Mouse (Mus musculus) heart, embryonic 11.5 days (tissue): Measurements from ENCODE around the gene Gm11985. TPM values are rescaled to one million over a fixed set of nuclear protein-coding genes. Genes with fewer than 3 reads are reported as not detected.

Experiments
- ATAC-seq: fragments of 200-750 bp; cut with Nextera tagmentation; replicated peaks from 2 replicates; pipeline ENCODE4 v1.8.0; 2017; ENCODE audit warnings: moderate library complexity; ENCODE audit not compliant: insufficient number of reproducible peaks, low FRiP score, low TSS enrichment
- H3K27ac ChIP-seq: fragments of 300-500 bp; sonication (generic); 2 replicates; pipeline ENCODE4 v1.5.1; 2014; ENCODE audit warnings: mild to moderate bottlenecking, low read depth, low read length
- H3K27me3 ChIP-seq: fragments of 300-500 bp; sonication (generic); 2 replicates; pipeline ENCODE4 v1.6.1; 2014; ENCODE audit warnings: mild to moderate bottlenecking, low read length, mixed read lengths; ENCODE audit not compliant: control insufficient read depth, insufficient read depth
- H3K36me3 ChIP-seq: fragments of 300-500 bp; sonication (generic); 2 replicates; pipeline ENCODE4 v1.6.1; 2014; ENCODE audit warnings: mild to moderate bottlenecking, low read length, moderate library complexity, mixed read lengths; ENCODE audit not compliant: control insufficient read depth, insufficient read depth
- H3K4me1 ChIP-seq: fragments of 300-500 bp; sonication (generic); 2 replicates; pipeline ENCODE4 v1.6.1; 2014; ENCODE audit warnings: low read length; ENCODE audit not compliant: control insufficient read depth, insufficient read depth
- H3K4me2 ChIP-seq: fragments of 300-500 bp; sonication (generic); 2 replicates; pipeline ENCODE4 v1.6.1; 2014; ENCODE audit warnings: mild to moderate bottlenecking, moderate library complexity
- H3K4me3 ChIP-seq: fragments of 300-500 bp; sonication (generic); 2 replicates; pipeline ENCODE4 v1.5.1; 2014; ENCODE audit warnings: low read depth, low read length
- H3K9ac ChIP-seq: fragments of 300-500 bp; sonication (generic); 2 replicates; pipeline ENCODE4 v1.6.1; 2014; ENCODE audit warnings: mild to moderate bottlenecking, low read depth, low read length, moderate library complexity
- H3K9me3 ChIP-seq: fragments of 300-500 bp; sonication (generic); replicated peaks from 2 replicates; pipeline ENCODE4 v1.6.1; 2016; ENCODE audit warnings: low read length; ENCODE audit not compliant: control insufficient read depth
- WGBS: fragments of 180-500 bp; shearing (Covaris S2); extraction: QIAGEN DNeasy Blood & Tissue Kit; methylation state at CpG from one replicate; pipeline ENCODE4 v1.1.7; 2014; ENCODE audit not compliant: insufficient replicate concordance; 5-methylcytosine and 5-hydroxymethylcytosine counted together
- polyA plus RNA-seq: library from polyadenylated mRNA; unstranded; fragments of >200 nt; fragmentation: Nextera tagmentation; extraction: Ambion mirVana; gene quantifications from 2 replicates; pipeline ENCODE4 v1.2.1, GENCODE M21; 2014

Gene Gm11985
- not detected in 2 replicates for polyA plus RNA-seq

DNA sequence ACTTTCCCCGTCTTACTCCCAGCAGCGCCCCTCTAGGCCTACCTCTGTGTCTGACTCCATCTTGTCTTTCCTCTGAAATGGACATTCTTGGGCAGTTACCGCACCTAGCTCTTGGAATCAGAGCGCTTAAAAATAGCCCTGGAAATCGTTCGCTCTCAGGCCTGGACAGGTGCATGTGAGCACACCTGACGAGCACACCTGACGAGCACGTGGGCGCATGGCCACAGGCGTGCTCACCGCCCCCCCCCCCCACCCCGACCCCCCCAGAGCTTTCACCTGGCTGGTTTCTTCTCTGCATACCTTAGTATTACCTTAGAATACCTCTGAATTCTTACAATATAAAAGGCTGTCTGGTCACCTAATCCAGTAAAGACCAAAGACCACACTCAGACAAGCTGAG is at the start of gene Gm11985:
TSS of gene Gm11985 (minus strand) at position 101 of the 400 bp plus-strand sequence.
- Histone ChIP-seq H3K36me3 (no peaks in the 10 kb centered on the region), H3K4me3 (no peak within 1 kb of the TSS), H3K27me3 (no peaks in the 10 kb centered on the region), H3K4me2 (no peak within 1 kb of the TSS), H3K27ac (no peak within 1 kb of the TSS), H3K4me1 (peaks cover 20% of the 10 kb centered on the region), H3K9ac (no peak within 1 kb of the TSS), H3K9me3 (no peaks in the 10 kb centered on the region)
- WGBS = 81% methylated on average over 13 of the region's 13 CpGs
- no peak for ATAC-seq

DNA sequence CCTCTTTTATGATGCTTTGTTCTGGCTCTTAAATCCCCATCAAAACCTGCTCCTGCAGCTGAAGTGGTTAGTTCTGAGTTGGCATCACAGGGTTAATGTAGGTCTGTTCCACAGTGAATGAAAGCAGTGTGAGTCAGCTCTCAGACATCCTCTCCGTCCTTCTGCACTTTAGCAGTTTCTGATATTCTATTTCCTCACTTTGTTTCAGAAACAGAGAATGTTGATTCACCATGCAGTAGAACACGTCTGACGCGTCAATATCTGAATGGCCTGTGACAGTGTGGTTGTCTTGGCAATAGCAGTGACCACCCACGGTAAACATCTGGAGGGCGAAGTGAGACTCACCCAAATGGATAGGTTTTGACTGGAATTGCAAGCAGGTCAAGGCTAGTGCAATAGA is 49.3 kb upstream of the Gm11985 start:
- no peaks in the 10 kb centered on the region for H3K9me3 ChIP-seq
- ATAC-seq = peak; percentile 53; the same call in 1 of the 2 replicates
- H3K36me3 ChIP-seq = no peaks in the 10 kb centered on the region
- no peak overlapping the region for H3K4me2 ChIP-seq
- 48% methylated on average over 6 of the region's 6 CpGs for WGBS
- no peaks in the 10 kb centered on the region for H3K27me3 ChIP-seq
- H3K4me1 ChIP-seq = peaks cover 3% of the 10 kb centered on the region; the same call in 1 of the 2 replicates
- no peak overlapping the region for H3K4me3 ChIP-seq
- no peak overlapping the region for H3K9ac ChIP-seq
- H3K27ac ChIP-seq = peak overlapping the region; percentile 50; the same call in 1 of the 2 replicates

DNA sequence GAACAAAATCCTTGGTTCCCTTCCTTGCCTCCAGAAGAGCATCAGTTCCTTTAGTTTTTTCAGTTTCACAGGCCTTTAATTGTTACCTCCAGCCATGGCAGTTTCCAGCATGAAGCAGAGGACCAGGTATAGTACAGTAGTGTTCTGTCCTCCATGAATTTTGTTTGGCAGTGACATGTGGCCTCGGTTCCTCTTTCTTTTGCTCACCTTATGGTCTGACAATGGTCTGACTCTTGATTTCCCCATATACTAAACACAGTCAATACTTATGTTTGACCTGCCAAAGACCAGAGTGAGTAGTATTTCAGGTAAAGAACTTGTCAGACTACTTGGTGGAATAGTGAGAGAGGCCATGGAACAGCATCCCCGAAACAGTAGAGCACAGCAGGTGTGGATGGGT is 48.4 kb upstream of the Gm11985 start:
- Histone ChIP-seq H3K4me2 (no peak overlapping the region), H3K27ac (no peak overlapping the region), H3K4me3 (no peak overlapping the region), H3K9me3 (no peaks in the 10 kb centered on the region), H3K4me1 (peaks cover 3% of the 10 kb centered on the region; the same call in 1 of the 2 replicates), H3K9ac (no peak overlapping the region), H3K27me3 (no peaks in the 10 kb centered on the region), H3K36me3 (no peaks in the 10 kb centered on the region)
- 85% methylated on average over 2 of the region's 2 CpGs for WGBS
- no peak for ATAC-seq

DNA sequence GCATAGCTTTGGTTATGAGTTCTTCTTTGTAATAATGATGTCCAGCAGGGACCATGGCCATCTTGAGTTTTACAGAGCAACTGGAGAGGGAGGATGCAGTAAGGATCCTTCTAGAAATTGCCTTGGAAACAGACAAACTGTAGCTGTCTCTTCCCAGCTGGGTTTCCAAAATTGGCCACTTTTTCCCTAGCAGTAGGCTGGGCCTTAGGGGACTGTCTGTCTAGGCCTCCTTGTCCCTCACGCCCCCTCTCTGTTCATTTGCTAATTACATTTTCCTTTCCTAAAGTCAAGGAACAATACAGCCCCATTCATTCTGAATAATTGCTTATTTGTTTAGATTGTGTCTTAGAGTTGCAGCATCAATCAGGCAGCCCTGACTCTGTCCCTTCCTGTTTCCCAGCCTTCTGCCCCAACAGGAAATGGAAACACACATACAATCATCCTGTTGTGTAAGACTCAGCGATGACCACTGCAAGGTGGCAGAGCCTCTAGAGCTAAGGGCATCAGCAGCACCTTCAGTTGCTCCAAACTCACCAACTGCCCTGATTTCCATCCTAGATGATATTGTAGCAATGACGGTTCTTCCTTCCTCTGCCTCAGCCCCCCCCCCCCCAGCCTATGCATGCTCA is 46.7 kb upstream of the Gm11985 start:
- no peak for ATAC-seq
- no peak overlapping the region for H3K9ac ChIP-seq
- no peak overlapping the region for H3K27ac ChIP-seq
- H3K4me2 ChIP-seq = no peak overlapping the region
- H3K9me3 ChIP-seq = no peaks in the 10 kb centered on the region
- H3K36me3 ChIP-seq = no peaks in the 10 kb centered on the region
- H3K27me3 ChIP-seq = no peaks in the 10 kb centered on the region
- WGBS = 58% methylated on average over 3 of the region's 3 CpGs
- H3K4me3 ChIP-seq = no peak overlapping the region
- peaks cover 3% of the 10 kb centered on the region; the same call in 1 of the 2 replicates for H3K4me1 ChIP-seq

DNA sequence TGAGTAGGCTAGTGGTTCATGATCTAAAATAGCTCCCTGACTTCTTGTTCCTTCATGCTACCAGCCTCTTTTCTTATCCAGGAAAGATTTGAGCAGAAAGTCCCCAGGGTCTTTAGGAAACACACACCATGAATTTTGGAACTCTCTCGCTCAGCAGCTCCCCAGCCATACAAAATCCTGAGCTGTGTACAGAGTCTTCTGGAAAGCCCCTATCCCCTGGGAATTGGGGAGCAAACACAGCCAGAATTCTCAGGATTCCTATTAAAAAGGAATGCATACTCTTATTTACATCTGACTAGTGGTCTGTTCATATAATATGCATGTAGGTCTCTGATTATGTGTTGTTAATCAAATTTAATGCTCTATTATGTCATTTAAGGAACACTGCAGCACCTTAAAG is 46.1 kb upstream of the Gm11985 start:
- ATAC-seq = no peak
- no peaks in the 10 kb centered on the region for H3K9me3 ChIP-seq
- no peaks in the 10 kb centered on the region for H3K36me3 ChIP-seq
- H3K27ac ChIP-seq = no peak overlapping the region
- peaks cover 3% of the 10 kb centered on the region; the same call in 1 of the 2 replicates for H3K4me1 ChIP-seq
- no peak overlapping the region for H3K4me2 ChIP-seq
- no peak overlapping the region for H3K9ac ChIP-seq
- no peak overlapping the region for H3K4me3 ChIP-seq
- WGBS = 76% methylated on average over 1 of the region's 1 CpGs
- no peaks in the 10 kb centered on the region for H3K27me3 ChIP-seq

DNA sequence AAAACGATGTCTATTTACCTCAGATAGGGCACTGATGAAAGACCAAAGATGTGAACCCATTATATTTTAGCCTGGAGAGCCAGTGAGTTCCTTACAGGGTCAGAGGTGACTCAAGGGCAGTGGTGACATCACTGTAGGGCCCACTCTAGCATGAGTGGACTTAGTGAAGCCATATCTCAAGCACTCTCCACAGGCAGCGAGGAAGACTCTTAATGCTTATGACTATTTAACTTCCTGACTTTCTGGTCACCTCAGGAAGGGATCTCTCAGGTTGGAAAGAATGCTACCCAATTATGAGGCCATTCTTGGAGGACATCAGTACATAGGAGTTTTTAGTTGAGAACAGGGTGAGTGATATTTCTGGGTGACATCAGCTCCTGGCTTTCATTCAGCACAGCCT is 45.0 kb upstream of the Gm11985 start:
- Histone ChIP-seq H3K4me1 (peaks cover 3% of the 10 kb centered on the region; the same call in 1 of the 2 replicates), H3K9me3 (no peaks in the 10 kb centered on the region), H3K4me2 (no peak overlapping the region), H3K4me3 (no peak overlapping the region), H3K36me3 (no peaks in the 10 kb centered on the region), H3K27ac (no peak overlapping the region), H3K9ac (no peak overlapping the region), H3K27me3 (no peaks in the 10 kb centered on the region)
- no peak for ATAC-seq
- 65% methylated on average over 2 of the region's 2 CpGs for WGBS

DNA sequence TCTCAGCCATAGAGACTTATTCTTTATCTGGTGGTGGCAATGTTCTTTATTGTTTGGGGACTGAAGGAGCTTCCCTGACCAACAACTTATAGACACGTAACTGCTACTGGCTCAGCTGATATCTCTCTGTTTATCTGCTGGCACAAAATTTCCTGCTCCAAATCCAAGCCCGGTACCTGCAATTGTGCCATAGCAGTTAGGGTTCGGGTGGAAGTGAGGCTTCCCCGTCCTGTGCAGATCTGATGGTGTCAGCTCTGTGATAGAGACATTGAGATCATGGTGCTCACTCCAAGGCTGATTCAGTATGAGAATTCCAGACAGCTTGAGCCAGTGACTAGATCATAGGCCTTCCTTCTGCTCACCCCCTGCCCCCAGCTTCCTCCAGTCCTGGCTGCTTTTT is 43.6 kb upstream of the Gm11985 start:
- no peaks in the 10 kb centered on the region for H3K27me3 ChIP-seq
- WGBS = 80% methylated on average over 4 of the region's 4 CpGs
- no peak overlapping the region for H3K4me3 ChIP-seq
- H3K36me3 ChIP-seq = no peaks in the 10 kb centered on the region
- H3K9me3 ChIP-seq = no peaks in the 10 kb centered on the region
- no peak for ATAC-seq
- H3K27ac ChIP-seq = no peak overlapping the region
- H3K9ac ChIP-seq = no peak overlapping the region
- no peak overlapping the region for H3K4me2 ChIP-seq
- no peaks in the 10 kb centered on the region; the same call in 1 of the 2 replicates for H3K4me1 ChIP-seq

DNA sequence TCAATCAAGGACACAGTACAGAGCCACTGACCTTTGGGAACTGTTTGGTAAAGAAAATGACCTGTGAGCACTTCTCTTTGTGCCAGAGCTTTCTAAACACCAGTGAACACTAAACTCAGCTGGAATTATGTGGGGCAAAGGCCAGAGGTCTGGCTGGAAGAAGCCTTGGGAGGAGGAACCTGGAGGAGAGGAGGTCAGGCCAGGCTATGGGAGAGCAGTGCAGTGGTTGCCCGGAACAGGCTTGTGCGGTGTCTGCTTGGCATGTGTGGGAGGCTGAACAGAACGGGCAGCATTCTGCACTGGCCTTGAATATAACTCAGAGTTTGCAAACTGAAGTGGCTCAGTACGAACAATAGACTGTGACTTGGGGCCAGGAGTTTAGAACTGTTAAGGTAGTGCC is 41.6 kb upstream of the Gm11985 start:
- no peak overlapping the region for H3K9ac ChIP-seq
- no peak overlapping the region for H3K27ac ChIP-seq
- no peaks in the 10 kb centered on the region for H3K4me1 ChIP-seq
- ATAC-seq = no peak
- no peaks in the 10 kb centered on the region for H3K9me3 ChIP-seq
- no peak overlapping the region for H3K4me2 ChIP-seq
- no peaks in the 10 kb centered on the region for H3K36me3 ChIP-seq
- no peak overlapping the region for H3K4me3 ChIP-seq
- WGBS = 68% methylated on average over 4 of the region's 4 CpGs
- no peaks in the 10 kb centered on the region for H3K27me3 ChIP-seq

DNA sequence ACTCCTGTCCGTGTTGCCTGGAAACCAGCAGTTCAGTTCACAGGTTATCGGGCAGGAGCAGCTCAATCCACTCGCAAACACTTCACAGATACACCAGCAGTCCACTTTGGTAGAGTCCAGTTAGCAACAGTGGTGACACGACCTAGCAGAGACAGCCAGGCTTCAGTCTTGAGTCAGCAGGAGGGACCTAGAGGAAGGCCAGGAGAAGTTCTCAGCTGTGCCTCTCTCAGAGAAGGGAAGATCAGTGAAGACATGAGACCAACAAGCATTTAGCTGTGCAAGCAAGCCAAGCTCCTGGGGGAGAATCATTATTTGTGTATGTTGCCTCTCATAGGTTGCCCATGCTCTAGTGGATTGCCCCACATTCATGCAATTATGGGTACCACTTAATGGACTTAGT is 39.7 kb upstream of the Gm11985 start:
- no peaks in the 10 kb centered on the region for H3K4me1 ChIP-seq
- H3K4me3 ChIP-seq = no peak overlapping the region
- H3K27me3 ChIP-seq = no peaks in the 10 kb centered on the region
- H3K27ac ChIP-seq = no peak overlapping the region
- no peaks in the 10 kb centered on the region for H3K9me3 ChIP-seq
- no peak for ATAC-seq
- no peak overlapping the region for H3K9ac ChIP-seq
- WGBS = 69% methylated on average over 4 of the region's 4 CpGs
- H3K36me3 ChIP-seq = no peaks in the 10 kb centered on the region
- no peak overlapping the region for H3K4me2 ChIP-seq
